In genomic region chr9:52341029-52341428, GRCm38 (mm10) we compare ENCODE assay signal across 15 mouse cellular contexts.
"Had no signal": no experiment of that assay in that cellular context is flagged by ENCODE, and none has a peak within 500 bp of the region (broad histone marks: within the 10 kb centered on the region; RNA-seq: fewer than 3 reads in every experiment).

No protein-coding gene starts in this region.

- H3K27me3 ChIP-seq: megakaryocyte, embryonic 14.5 days; midbrain, embryonic 13.5 days; midbrain, embryonic 15.5 days; neural tube, embryonic 12.5 days; stomach, embryonic 15.5 days had no signal

- H3K4me1 ChIP-seq: midbrain, embryonic 15.5 days; neural tube, embryonic 12.5 days; stomach, embryonic 15.5 days had no signal

- H3K36me3 ChIP-seq: midbrain, embryonic 13.5 days; midbrain, embryonic 15.5 days; neural tube, embryonic 12.5 days; stomach, embryonic 15.5 days had no signal

- ATAC-seq: liver, postnatal 0 days; midbrain, embryonic 13.5 days; midbrain, embryonic 15.5 days had no signal

- H3K9me3 ChIP-seq: megakaryocyte, embryonic 14.5 days; midbrain, embryonic 13.5 days; midbrain, embryonic 15.5 days; neural tube, embryonic 12.5 days; stomach, embryonic 15.5 days had no signal

- DNase-seq: liver, postnatal 0 days; lung, adult 2 months; lung, postnatal 10 days; right cerebral cortex, postnatal 14 days; thymus, adult 2 months; thymus, postnatal 25 days; thymus, postnatal 4 days had no signal

- H3K9ac ChIP-seq: liver, postnatal 0 days; midbrain, embryonic 13.5 days; midbrain, embryonic 15.5 days; neural tube, embryonic 12.5 days; stomach, embryonic 15.5 days had no signal

- H3K4me3 ChIP-seq: megakaryocyte, embryonic 14.5 days; midbrain, embryonic 13.5 days; midbrain, embryonic 15.5 days; neural tube, embryonic 12.5 days; stomach, embryonic 15.5 days had no signal

- H3K4me2 ChIP-seq: midbrain, embryonic 11.5 days; midbrain, embryonic 13.5 days; midbrain, embryonic 15.5 days; neural tube, embryonic 12.5 days; stomach, embryonic 15.5 days had no signal

- H3K27ac ChIP-seq: macrophage; midbrain, embryonic 13.5 days; midbrain, embryonic 15.5 days; neural tube, embryonic 12.5 days; stomach, embryonic 15.5 days; stomach, postnatal 0 days had no signal
